In genomic region chr7:126928384-126929037, GRCm38 (mm10) we compare ENCODE assay signal across 8 mouse cellular contexts. TPM values are rescaled to one million over a fixed set of nuclear protein-coding genes. Genes with fewer than 3 reads are reported as not detected.
DNase-seq lines count a peak whose midpoint lies in the region; ATAC-seq lines count a peak whose summit lies in the region.

Gene Kctd13 (plus strand): TSS chr7:126928879.

- intact Hi-C loops in left cerebral cortex, postnatal 10 days (cut with DNase I), result loop anchor here (1.0 kb wide), 1 partner anchor 30 kb away; no protein-coding TSS in a partner anchor

- DNase-seq in gastrocnemius, adult 8-10 months (ENCODE audit: low spot score in 2 of 2), result peak; percentile 85 to 88
- peak; percentile 63 for DNase-seq in hindlimb bud, embryonic 11.5 days (ENCODE audit: extremely low spot score, low read depth, low spot score)
- DNase-seq in left cerebral cortex, postnatal 10 days (ENCODE audit: extremely low spot score in 1 of 2, low spot score in 2 of 2), result peak; percentile 83 to 95
- DNase-seq in right cerebral cortex, postnatal 25 days, result peak; percentile 95
- peak; percentile 93 to 94 for DNase-seq in urinary bladder, postnatal 4 days (ENCODE audit: low spot score in 2 of 2)

- peak; percentile 91 for ATAC-seq in activated CD4-positive, CD25-positive, alpha-beta regulatory T cell, adult 4 months
- ATAC-seq in common myeloid progenitor, adult 5-6 weeks (replicated peaks; ENCODE audit: low read depth, poor library complexity, severe bottlenecking), result peak; percentile 85
- ATAC-seq in megakaryocyte-erythroid progenitor cell, adult 5-6 weeks (replicated peaks; ENCODE audit: low FRiP score, low TSS enrichment, poor library complexity, severe bottlenecking), result peak; percentile 71

RNA-seq across cellular contexts. Expression of gene Kctd13, which starts in this region (rescaled TPM):
- 1 to 10 TPM; 7.7 to 8.4 TPM for polyA plus RNA-seq in activated CD4-positive, CD25-positive, alpha-beta regulatory T cell, adult 4 months (2017; shearing (Covaris generic))
- total RNA-seq in common myeloid progenitor, adult 5-6 weeks (2017), result 9.6 and 13.2 TPM in 2 replicates
- total RNA-seq in gastrocnemius, adult 8-10 months (2022), result 1 to 10 TPM; 1.2 to 4.0 (median 2.7) TPM
- total RNA-seq in left cerebral cortex, postnatal 10 days (2021), result 100 to 1,000 TPM; 143 to 150 TPM
- 14.0 and 18.6 TPM in 2 replicates for total RNA-seq in megakaryocyte-erythroid progenitor cell, adult 5-6 weeks (2014; fragmentation: Nextera tagmentation)
- total RNA-seq in megakaryocyte-erythroid progenitor cell, adult 5-6 weeks (2017), result 9.0 and 22.1 TPM in 2 replicates

Comparison
In these comparisons a context has a peak if more than half of its experiments do, and no peak if none do; other contexts are left out.
1. Peak in every context shown above with its lines: DNase-seq and ATAC-seq.
2. RNA of gene Kctd13 (total RNA-seq): 143 to 150 TPM in left cerebral cortex, postnatal 10 days; 9.0 to 22.1 TPM in megakaryocyte-erythroid progenitor cell, adult 5-6 weeks, 9.6 to 13.2 TPM in common myeloid progenitor, adult 5-6 weeks and 1.2 to 4.0 TPM in gastrocnemius, adult 8-10 months; every median in the first group is over 4 times any median in the second.